Mouse (Mus musculus): ENCODE data around the gene Uvssa.

Uvssa gene

GRCm38 (mm10) chr5:33442927-33443710 is 64.8 kb downstream of the Uvssa start:
- DNase-seq (ENCODE audit: low spot score) = peak; percentile 42

GRCm38 (mm10) chr5:33443794-33444193 is 65.4 kb downstream of the Uvssa start:
- DNase-seq (ENCODE audit: low spot score) = no peak

- no peak for DNase-seq (ENCODE audit: low spot score)
These were observed 77.4 kb downstream of the Uvssa start for GRCm38 (mm10) chr5:33455737-33456136.

GRCm38 (mm10) chr5:33458132-33458622 is 79.8 kb downstream of the Uvssa start:
- DNase-seq (ENCODE audit: low spot score) = no peak

- no peak for DNase-seq (ENCODE audit: low spot score)
These were observed 80.8 kb downstream of the Uvssa start for GRCm38 (mm10) chr5:33459111-33459510.

GRCm38 (mm10) chr5:33464390-33464789 is 86.0 kb downstream of the Uvssa start:
- DNase-seq (ENCODE audit: low spot score) = no peak

DNA sequence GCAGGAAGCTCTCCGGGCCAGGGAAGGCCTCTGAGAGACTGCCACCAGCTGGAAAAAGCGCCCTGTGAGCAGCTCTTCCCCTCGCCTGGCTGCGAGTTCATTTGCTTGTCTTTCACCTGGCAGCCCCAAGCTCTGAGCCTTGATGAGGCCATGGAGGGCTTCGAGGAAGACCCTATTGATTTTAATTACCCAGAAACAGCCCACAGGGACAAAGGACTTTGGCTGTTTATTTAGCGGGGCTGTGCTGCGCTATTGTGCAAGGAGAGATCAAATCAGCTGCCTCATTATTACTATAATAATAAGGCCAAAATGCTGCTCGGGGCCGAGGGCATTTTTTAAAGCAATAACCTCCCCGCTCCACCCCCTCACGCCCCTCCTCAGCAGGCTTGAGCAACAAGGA is 87.1 kb downstream of the Uvssa start:
- DNase-seq (ENCODE audit: low spot score) = no peak
